Mouse (Mus musculus) heart, embryonic 16.5 days (tissue): ENCODE data around the gene 1700123O20Rik. TPM values are rescaled to one million over a fixed set of nuclear protein-coding genes. Genes with fewer than 3 reads are reported as not detected.

Experiments used
- ATAC-seq: fragments of 200-750 bp; cut with Nextera tagmentation; replicated peaks from 2 replicates; pipeline ENCODE4 v1.8.0; 2017; ENCODE audit warnings: moderate number of reproducible peaks; ENCODE audit not compliant: insufficient read depth, low FRiP score; ENCODE audit errors: extremely low read depth
- H3K27ac ChIP-seq: fragments of 300-500 bp; sonication (generic); 2 replicates; pipeline ENCODE4 v1.5.1; 2014; ENCODE audit warnings: mild to moderate bottlenecking, low read length, control low read depth, moderate library complexity
- H3K27me3 ChIP-seq: fragments of 300-500 bp; sonication (generic); 2 replicates; pipeline ENCODE4 v1.6.1; 2014; ENCODE audit warnings: low read length, mixed read lengths; ENCODE audit not compliant: control insufficient read depth, insufficient read depth
- H3K36me3 ChIP-seq: fragments of 300-500 bp; sonication (generic); 2 replicates; pipeline ENCODE4 v1.6.1; 2014; ENCODE audit not compliant: control insufficient read depth, insufficient read depth
- H3K4me1 ChIP-seq: fragments of 300-500 bp; sonication (generic); 2 replicates; pipeline ENCODE4 v1.6.1; 2014; ENCODE audit warnings: low read length, mixed read lengths; ENCODE audit not compliant: control insufficient read depth, insufficient read depth
- H3K4me2 ChIP-seq: fragments of 300-500 bp; sonication (generic); 2 replicates; pipeline ENCODE4 v1.6.1; 2014; ENCODE audit warnings: low read depth, mild to moderate bottlenecking, control low read depth, low read length
- H3K4me3 ChIP-seq: fragments of 300-500 bp; sonication (generic); 2 replicates; pipeline ENCODE4 v1.5.1; 2014; ENCODE audit warnings: mild to moderate bottlenecking, control low read depth, low read length
- H3K9ac ChIP-seq: fragments of 300-500 bp; sonication (generic); 2 replicates; pipeline ENCODE4 v1.6.1; 2014; ENCODE audit warnings: low read length, control low read depth
- H3K9me3 ChIP-seq: fragments of 300-500 bp; sonication (generic); replicated peaks from 2 replicates; pipeline ENCODE4 v1.6.1; 2016; ENCODE audit warnings: low read length; ENCODE audit not compliant: control insufficient read depth
- WGBS: fragments of 180-500 bp; shearing (Covaris S2); extraction: QIAGEN DNeasy Blood & Tissue Kit; methylation state at CpG from one replicate; pipeline ENCODE4 v1.1.7; 2014; 5-methylcytosine and 5-hydroxymethylcytosine counted together
- microRNA-seq: library from miRNA; unstranded; fragments of <30 nt; microRNA quantifications from one replicate; pipeline ENCODE4, GENCODE M21; 2017
- polyA plus RNA-seq: library from polyadenylated mRNA; unstranded; fragments of >200 nt; fragmentation: Nextera tagmentation; extraction: Ambion mirVana; gene quantifications from 2 replicates; pipeline ENCODE4 v1.2.1, GENCODE M21; 2015

The 1700123O20Rik gene
- polyA plus RNA-seq, 1 experiment from 2014 or later: 49.8 TPM

- Histone ChIP-seq H3K27me3 (no peaks in the 10 kb centered on the region), H3K4me3 (no peak overlapping the region), H3K27ac (no peak overlapping the region), H3K36me3 (no peaks in the 10 kb centered on the region), H3K4me1 (peaks cover 6% of the 10 kb centered on the region), H3K4me2 (no peak overlapping the region), H3K9me3 (no peaks in the 10 kb centered on the region), H3K9ac (no peak overlapping the region)
- ATAC-seq: no peak
- 82% methylated on average over 10 of the region's 10 CpGs for WGBS
Measured at GRCm38 (mm10) chr14:54737634-54738033, 51.6 kb downstream of the 1700123O20Rik start.

Small RNA genes lying within 50 kb of the gene (microRNA-seq; reads per million reads assigned to microRNA genes)
- gene Mir6948: 0.59 reads per million

Other genes starting within 250 kb of the 1700123O20Rik start
- gene Lrp10, start 222.1 kb upstream of the 1700123O20Rik start, polyA plus RNA-seq: 45.8 and 52.0 TPM in 2 replicates
- 0.59 and 2.2 TPM in 2 replicates for gene Rem2, start 210.1 kb upstream of the 1700123O20Rik start, polyA plus RNA-seq
- 55.3 and 57.8 TPM in 2 replicates for gene Prmt5, start 168.7 kb upstream of the 1700123O20Rik start, polyA plus RNA-seq
- 39.7 and 47.0 TPM in 2 replicates for gene Haus4, start 131.6 kb upstream of the 1700123O20Rik start, polyA plus RNA-seq
- gene Ajuba, start 108.7 kb upstream of the 1700123O20Rik start, polyA plus RNA-seq: 24.9 and 25.5 TPM in 2 replicates
- 6.7 and 7.8 TPM in 2 replicates for gene 4931414P19Rik, start 80.2 kb upstream of the 1700123O20Rik start, polyA plus RNA-seq
- gene Psmb5, start 68.2 kb upstream of the 1700123O20Rik start, polyA plus RNA-seq: 358 and 367 TPM in 2 replicates
- gene Psmb11, start 64.8 kb upstream of the 1700123O20Rik start, polyA plus RNA-seq: 9.5 and 22.3 TPM in 2 replicates
- gene Gm17606, start 45.3 kb upstream of the 1700123O20Rik start, polyA plus RNA-seq: not detected in 2 replicates
- gene Cdh24, start 44.9 kb upstream of the 1700123O20Rik start, polyA plus RNA-seq: 1.4 and 1.9 TPM in 2 replicates
- gene Acin1, start 715 bp downstream of the 1700123O20Rik start, polyA plus RNA-seq: 69.1 and 73.5 TPM in 2 replicates
- 0.17 and 0.18 TPM in 2 replicates for gene Gm29776, start 12.6 kb downstream of the 1700123O20Rik start, polyA plus RNA-seq
- not detected in 2 replicates for gene Cebpe, start 26.0 kb downstream of the 1700123O20Rik start, polyA plus RNA-seq
- 3.2 and 4.0 TPM in 2 replicates for gene Slc7a8, start 95.7 kb downstream of the 1700123O20Rik start, polyA plus RNA-seq
- not detected in 2 replicates for gene Rnf212b, start 127.9 kb downstream of the 1700123O20Rik start, polyA plus RNA-seq
- gene Homez, start 184.7 kb downstream of the 1700123O20Rik start, polyA plus RNA-seq: 4.9 and 6.4 TPM in 2 replicates
- gene Ppp1r3e, start 191.3 kb downstream of the 1700123O20Rik start, polyA plus RNA-seq: 0.59 and 1.4 TPM in 2 replicates
- gene Bcl2l2, start 197.2 kb downstream of the 1700123O20Rik start, polyA plus RNA-seq: 3.3 and 4.3 TPM in 2 replicates
- not detected in 2 replicates for gene Gm20521, start 197.2 kb downstream of the 1700123O20Rik start, polyA plus RNA-seq
- gene Pabpn1, start 206.3 kb downstream of the 1700123O20Rik start, polyA plus RNA-seq: 61.9 and 68.4 TPM in 2 replicates
- 27.2 and 31.9 TPM in 2 replicates for gene Slc22a17, start 226.9 kb downstream of the 1700123O20Rik start, polyA plus RNA-seq
- 13.4 and 14.4 TPM in 2 replicates for gene Efs, start 239.9 kb downstream of the 1700123O20Rik start, polyA plus RNA-seq
- not detected in 2 replicates for gene Il25, start 246.5 kb downstream of the 1700123O20Rik start, polyA plus RNA-seq